Mouse (Mus musculus) G1E (cell line): ENCODE results near the gene Cct5.

Experiments
- CTCF ChIP-seq: IDR thresholded peaks from 2 replicates; pipeline ENCODE4 v1.5.1; 2012; ENCODE audit warnings: low read depth, low read length, inconsistent platforms, mixed read lengths
- POLR2AphosphoS5 ChIP-seq: IDR thresholded peaks from 2 replicates; pipeline ENCODE4 v1.6.1; 2012; ENCODE audit warnings: low read depth, low read length, inconsistent platforms; ENCODE audit not compliant: insufficient replicate concordance
- TAL1 ChIP-seq: conservative IDR thresholded peaks from 2 replicates; pipeline ENCODE4 v1.6.1; 2012; ENCODE audit warnings: low read depth, low read length, inconsistent platforms, mixed read lengths

DNA sequence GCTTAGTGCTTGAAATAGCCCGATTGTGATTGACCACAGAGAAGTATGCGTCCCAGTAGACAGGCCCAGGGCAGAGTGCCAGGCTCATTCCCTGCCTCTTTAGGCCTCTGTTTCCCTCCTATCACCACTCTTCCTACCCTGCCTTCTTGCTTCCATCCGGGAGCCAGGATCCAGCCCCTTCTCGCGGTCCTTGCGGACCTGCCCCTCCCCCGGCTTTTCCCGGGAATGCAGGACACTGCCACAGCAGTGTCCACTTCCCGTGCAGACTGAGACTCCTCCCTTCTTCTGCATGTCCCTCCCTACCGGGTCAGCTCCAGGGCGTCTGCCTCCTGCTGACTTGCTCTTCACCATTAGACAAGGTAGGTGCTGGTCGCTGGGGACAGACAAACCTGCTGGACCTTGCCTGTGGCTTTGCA lies 33.0 kb downstream of the Cct5 start:
- TF ChIP-seq CTCF (no peak), TAL1 (no peak), POLR2AphosphoS5 (no peak)
